Mouse (Mus musculus) forebrain, embryonic 14.5 days (tissue): ENCODE measurements around the gene 1600002K03Rik. TPM values are rescaled to one million over a fixed set of nuclear protein-coding genes. Genes with fewer than 3 reads are reported as not detected.

Experiments
- ATAC-seq: fragments of 200-750 bp; cut with Nextera tagmentation; 2 replicates; pipeline ENCODE4 v1.8.0; 2017; ENCODE audit warnings: mild to moderate bottlenecking, moderate library complexity
- DNase-seq: peaks from one replicate; pipeline ENCODE4 v3.0.0-alpha.2; 2015; ENCODE audit warnings: low spot score
- H3K27ac ChIP-seq: fragments of 300-500 bp; sonication (generic); 2 replicates; pipeline ENCODE4 v1.5.1; 2014; ENCODE audit warnings: low read depth, mild to moderate bottlenecking, control low read depth, low read length, moderate library complexity
- H3K27me3 ChIP-seq: fragments of 300-500 bp; sonication (generic); replicated peaks from 2 replicates; pipeline ENCODE4 v1.6.1; 2014; ENCODE audit warnings: low read length, control low read depth, mixed read lengths; ENCODE audit not compliant: control insufficient read depth, insufficient read depth
- H3K36me3 ChIP-seq: fragments of 300-500 bp; sonication (generic); 2 replicates; pipeline ENCODE4 v1.6.1; 2014; ENCODE audit warnings: low read length, control low read depth; ENCODE audit not compliant: control insufficient read depth, insufficient read depth
- H3K4me1 ChIP-seq: fragments of 300-500 bp; sonication (generic); 2 replicates; pipeline ENCODE4 v1.6.1; 2014; ENCODE audit warnings: antibody characterized with exemption, low read length, control low read depth; ENCODE audit not compliant: control insufficient read depth, insufficient read depth
- H3K4me2 ChIP-seq: fragments of 300-500 bp; sonication (generic); 2 replicates; pipeline ENCODE4 v1.6.1; 2014; ENCODE audit warnings: mild to moderate bottlenecking, control low read depth, low read length
- H3K4me3 ChIP-seq: fragments of 300-500 bp; sonication (generic); 2 replicates; pipeline ENCODE4 v1.5.1; 2014; ENCODE audit warnings: low read depth, low read length, control low read depth
- H3K9ac ChIP-seq: fragments of 300-500 bp; sonication (generic); 2 replicates; pipeline ENCODE4 v1.6.1; 2014; ENCODE audit warnings: mild to moderate bottlenecking, low read length, control low read depth, moderate library complexity
- H3K9me3 ChIP-seq: fragments of 300-500 bp; sonication (generic); replicated peaks from 2 replicates; pipeline ENCODE4 v1.6.1; 2016; ENCODE audit warnings: low read length, control low read depth, mixed read lengths; ENCODE audit not compliant: control insufficient read depth
- WGBS: fragments of 180-500 bp; shearing (Covaris S2); extraction: QIAGEN DNeasy Blood & Tissue Kit; methylation state at CpG from one replicate; pipeline ENCODE4 v1.1.7; 2014; 5-methylcytosine and 5-hydroxymethylcytosine counted together
- polyA plus RNA-seq: library from polyadenylated mRNA; unstranded; fragments of >200 nt; fragmentation: Nextera tagmentation; extraction: Ambion mirVana; gene quantifications from 2 replicates; pipeline ENCODE4 v1.2.1, GENCODE M21; 2014

The 1600002K03Rik gene
- polyA plus RNA-seq, 1 experiment from 2014 or later = 9.0 TPM

GRCm38 (mm10) chr10:80180288-80180687 is 7.5 kb downstream of the 1600002K03Rik start:
- Histone ChIP-seq H3K36me3 (peaks cover 15% of the 10 kb centered on the region), H3K4me1 (peaks cover 13% of the 10 kb centered on the region), H3K9ac (peak overlapping the region; percentile 97), H3K4me2 (peak overlapping the region; percentile 89), H3K27ac (no peak overlapping the region), H3K4me3 (peak overlapping the region; percentile 81), H3K27me3 (no peaks in the 10 kb centered on the region), H3K9me3 (no peaks in the 10 kb centered on the region)
- no peak for DNase-seq
- WGBS = 54% methylated on average over 6 of the region's 6 CpGs
- no peak for ATAC-seq

- H3K9me3 ChIP-seq = no peaks in the 10 kb centered on the region
- peak overlapping the region; percentile 97 for H3K9ac ChIP-seq
- peaks cover 15% of the 10 kb centered on the region for H3K36me3 ChIP-seq
- no peak for DNase-seq
- ATAC-seq = no peak
- peaks cover 13% of the 10 kb centered on the region for H3K4me1 ChIP-seq
- H3K27ac ChIP-seq = no peak overlapping the region
- H3K4me2 ChIP-seq = peak overlapping the region; percentile 89
- whole genome bisulfite sequencing = 43% methylated on average over 5 of the region's 5 CpGs
- no peaks in the 10 kb centered on the region for H3K27me3 ChIP-seq
- peak overlapping the region; percentile 81 for H3K4me3 ChIP-seq
Measured at GRCm38 (mm10) chr10:80180823-80181222, 8.1 kb downstream of the 1600002K03Rik start.

GRCm38 (mm10) chr10:80182547-80182946 is 9.8 kb downstream of the 1600002K03Rik start:
- peaks cover 26% of the 10 kb centered on the region for H3K36me3 ChIP-seq
- H3K4me1 ChIP-seq = peaks cover 13% of the 10 kb centered on the region
- WGBS = 93% methylated on average over 7 of the region's 7 CpGs
- ATAC-seq (no peak), DNase-seq (no peak)
- no peak overlapping the region for H3K9ac ChIP-seq
- no peaks in the 10 kb centered on the region for H3K27me3 ChIP-seq
- H3K4me2 ChIP-seq = no peak overlapping the region
- no peak overlapping the region for H3K27ac ChIP-seq
- no peaks in the 10 kb centered on the region for H3K9me3 ChIP-seq
- H3K4me3 ChIP-seq = no peak overlapping the region

- Histone ChIP-seq H3K4me3 (no peak overlapping the region), H3K9me3 (no peaks in the 10 kb centered on the region), H3K4me2 (no peak overlapping the region), H3K9ac (no peak overlapping the region), H3K27me3 (no peaks in the 10 kb centered on the region), H3K4me1 (peaks cover 9% of the 10 kb centered on the region), H3K36me3 (peaks cover 44% of the 10 kb centered on the region), H3K27ac (no peak overlapping the region)
- DNase-seq (no peak), ATAC-seq (no peak)
- WGBS = 46% methylated on average over 27 of the region's 27 CpGs
Measured at GRCm38 (mm10) chr10:80186649-80187048, 13.9 kb downstream of the 1600002K03Rik start.

DNA sequence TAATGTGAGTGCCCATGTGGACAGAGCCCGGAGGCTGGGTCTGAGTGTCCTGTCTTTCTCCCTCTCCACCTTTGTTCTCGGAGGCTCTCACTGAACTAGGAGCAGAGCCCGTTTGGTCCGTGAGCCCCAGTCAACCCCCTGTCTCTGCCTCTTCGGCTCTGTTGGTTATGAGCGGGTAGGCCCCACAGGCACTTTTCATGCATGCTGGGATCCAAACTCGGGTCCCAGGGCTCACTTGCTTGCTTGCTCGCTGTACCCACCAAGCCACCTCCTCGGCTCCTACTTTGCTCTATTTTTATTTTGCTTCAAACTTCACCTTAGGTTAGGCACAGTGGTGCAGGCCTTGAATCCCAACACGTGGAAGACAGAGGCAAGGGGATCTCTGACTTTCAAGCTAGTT is 15.0 kb downstream of the 1600002K03Rik start:
- 87% methylated on average over 10 of the region's 10 CpGs for WGBS
- no peak overlapping the region for H3K4me3 ChIP-seq
- H3K36me3 ChIP-seq = peaks cover 35% of the 10 kb centered on the region
- H3K9ac ChIP-seq = no peak overlapping the region
- ATAC-seq = no peak
- H3K9me3 ChIP-seq = no peaks in the 10 kb centered on the region
- no peak overlapping the region for H3K4me2 ChIP-seq
- no peak overlapping the region for H3K27ac ChIP-seq
- peaks cover 9% of the 10 kb centered on the region for H3K4me1 ChIP-seq
- DNase-seq = no peak
- no peaks in the 10 kb centered on the region for H3K27me3 ChIP-seq

DNA sequence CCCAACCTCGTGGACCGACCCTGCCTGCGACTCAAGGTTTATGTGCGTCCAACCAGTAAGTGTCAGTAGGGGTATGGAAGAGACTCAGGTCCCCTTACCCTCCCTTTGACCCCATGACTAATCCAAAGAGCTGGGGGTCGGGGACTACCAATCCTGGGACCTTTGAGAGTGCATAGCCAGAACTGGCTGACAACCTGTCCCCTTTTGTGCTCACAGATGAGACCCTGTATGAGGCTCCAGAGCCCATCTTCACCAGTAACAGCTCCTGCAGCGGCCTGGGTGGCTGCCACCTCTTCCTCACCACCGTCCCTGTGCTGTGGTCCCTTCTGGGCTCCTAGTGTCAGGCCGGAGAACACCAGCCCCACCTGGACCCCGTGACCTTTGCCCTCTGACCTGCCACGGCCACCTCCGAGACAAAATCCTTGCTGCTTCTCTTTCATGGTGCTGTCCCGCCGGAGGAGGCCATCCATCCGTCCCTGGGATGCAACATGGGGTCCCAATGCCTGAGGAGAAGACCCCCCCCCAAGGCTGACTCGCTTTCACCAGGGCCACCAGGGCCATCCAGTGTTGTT is 15.8 kb downstream of the 1600002K03Rik start:
- H3K9ac ChIP-seq = no peak overlapping the region; the same call in 1 of the 2 replicates
- no peak for ATAC-seq
- H3K36me3 ChIP-seq = peaks cover 32% of the 10 kb centered on the region
- no peaks in the 10 kb centered on the region for H3K27me3 ChIP-seq
- H3K4me1 ChIP-seq = peaks cover 9% of the 10 kb centered on the region
- WGBS = 73% methylated on average over 15 of the region's 15 CpGs
- no peak for DNase-seq
- H3K27ac ChIP-seq = no peak overlapping the region
- H3K9me3 ChIP-seq = no peaks in the 10 kb centered on the region
- no peak overlapping the region for H3K4me3 ChIP-seq
- H3K4me2 ChIP-seq = no peak overlapping the region

- Histone ChIP-seq H3K9ac (peak overlapping the region; percentile 83), H3K27me3 (no peaks in the 10 kb centered on the region), H3K4me3 (peak overlapping the region; percentile 42), H3K27ac (peak overlapping the region; percentile 86), H3K36me3 (peaks cover 29% of the 10 kb centered on the region), H3K4me2 (peak overlapping the region; percentile 80), H3K9me3 (no peaks in the 10 kb centered on the region), H3K4me1 (peaks cover 9% of the 10 kb centered on the region)
- ATAC-seq = peak; percentile 28
- 5% methylated on average over 21 of the region's 21 CpGs for WGBS
- DNase-seq = peak; percentile 44
Measured at GRCm38 (mm10) chr10:80189999-80190398, 17.3 kb downstream of the 1600002K03Rik start.

DNA sequence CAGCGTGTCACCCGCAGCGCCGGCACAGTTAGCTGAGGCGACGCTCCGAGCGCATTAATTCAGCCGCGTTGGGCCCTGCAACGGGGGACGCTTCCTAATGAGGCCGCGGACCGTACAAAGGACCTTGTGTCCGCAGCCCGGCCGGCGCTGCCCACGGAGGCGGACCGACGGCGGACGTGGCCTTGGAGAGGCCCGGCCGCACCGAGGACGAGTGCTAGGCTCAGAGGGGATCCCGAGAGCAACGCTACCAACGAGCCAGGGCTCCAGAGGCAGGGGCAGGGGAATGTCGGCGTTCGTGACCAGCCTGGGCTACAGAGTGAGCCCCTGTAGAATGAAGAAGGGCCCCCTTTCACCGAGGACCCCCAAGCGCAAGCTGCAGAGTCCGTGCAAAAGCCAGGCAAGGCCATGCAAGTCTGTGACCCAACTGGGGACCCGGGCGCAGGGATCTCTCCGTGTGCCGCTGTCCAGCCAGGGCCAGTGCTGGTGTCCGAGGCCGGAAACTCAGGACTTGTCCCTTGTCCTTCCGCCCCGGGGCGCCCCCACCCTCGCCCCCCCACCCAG is 17.8 kb downstream of the 1600002K03Rik start:
- H3K9me3 ChIP-seq = no peaks in the 10 kb centered on the region
- WGBS = under 1% methylated on average over 48 of the region's 48 CpGs
- DNase-seq = peak; percentile 71

GRCm38 (mm10) chr10:80193976-80194375 is 21.2 kb downstream of the 1600002K03Rik start:
- H3K4me3 ChIP-seq = no peak overlapping the region
- peaks cover 4% of the 10 kb centered on the region for H3K36me3 ChIP-seq
- no peak overlapping the region for H3K4me2 ChIP-seq
- DNase-seq (no peak), ATAC-seq (no peak)
- H3K27me3 ChIP-seq = no peaks in the 10 kb centered on the region
- H3K9me3 ChIP-seq = no peaks in the 10 kb centered on the region
- H3K4me1 ChIP-seq = peaks cover 9% of the 10 kb centered on the region
- H3K9ac ChIP-seq = no peak overlapping the region
- no peak overlapping the region for H3K27ac ChIP-seq
- WGBS = 44% methylated on average over 6 of the region's 6 CpGs

More for the DNA sequence above, 17.8 kb downstream of the 1600002K03Rik start:
- Histone ChIP-seq H3K4me1 (peaks cover 9% of the 10 kb centered on the region), H3K27me3 (no peaks in the 10 kb centered on the region), H3K4me2 (peak overlapping the region; percentile 80), H3K9ac (peak overlapping the region; percentile 83), H3K27ac (peak overlapping the region; percentile 86), H3K36me3 (peaks cover 29% of the 10 kb centered on the region), H3K4me3 (peak overlapping the region; percentile 42)
- peak; percentile 74 for ATAC-seq
